Mouse (Mus musculus): ENCODE results near the gene Chchd1.

GRCm38 (mm10) chr14:20658902-20659301, 43.9 kb upstream of the Chchd1 start:
- TF ChIP-seq POLR2A (IDR thresholded peaks at IDR 0.05; ENCODE audit: insufficient read depth, low read depth, low read length) (0 out of 2 replicates have a peak, but pooled peaks have one; percentile 36), CTCF (IDR thresholded peaks at IDR 0.05) (no peak), EP300 (IDR thresholded peaks at IDR 0.05; ENCODE audit: insufficient read depth, low read depth, low read length) (no peak)

Measured in heart, adult 2 months (tissue).